Mouse (Mus musculus) midbrain, postnatal 0 days (tissue): ENCODE results near the gene Lyrm7. TPM values are rescaled to one million over a fixed set of nuclear protein-coding genes. Genes with fewer than 3 reads are reported as not detected.
A peak's percentile ranks its signal among the peaks of the same experiment; 100 is the strongest.

Source experiments
- ATAC-seq: fragments of 200-750 bp; cut with Nextera tagmentation; 2 replicates; pipeline ENCODE4 v1.8.0; 2017; ENCODE audit warnings: moderate number of reproducible peaks, mild to moderate bottlenecking, moderate TSS enrichment, moderate library complexity; ENCODE audit not compliant: low FRiP score
- DNase-seq: peaks from one replicate; pipeline ENCODE4 v3.0.0-alpha.2; 2015; ENCODE audit warnings: low spot score
- H3K27ac ChIP-seq: fragments of 300-500 bp; sonication (generic); 2 replicates; pipeline ENCODE4 v1.5.1; 2014; ENCODE audit warnings: low read depth, mild to moderate bottlenecking, low read length, mixed read lengths
- H3K27me3 ChIP-seq: fragments of 300-500 bp; sonication (generic); 2 replicates; pipeline ENCODE4 v1.6.1; 2014; ENCODE audit warnings: low read length, control low read depth, mixed read lengths; ENCODE audit not compliant: insufficient read depth
- H3K36me3 ChIP-seq: fragments of 300-500 bp; sonication (generic); 2 replicates; pipeline ENCODE4 v1.6.1; 2014; ENCODE audit warnings: low read length, control low read depth, mixed read lengths; ENCODE audit not compliant: insufficient read depth
- H3K4me1 ChIP-seq: fragments of 300-500 bp; sonication (generic); 2 replicates; pipeline ENCODE4 v1.6.1; 2014; ENCODE audit warnings: mild to moderate bottlenecking, control low read depth, antibody characterized with exemption, low read length, mixed read lengths; ENCODE audit not compliant: insufficient read depth
- H3K4me2 ChIP-seq: fragments of 300-500 bp; sonication (generic); 2 replicates; pipeline ENCODE4 v1.6.1; 2014; ENCODE audit warnings: low read depth, mild to moderate bottlenecking, low read length, mixed read lengths; ENCODE audit not compliant: poor library complexity, severe bottlenecking
- H3K4me3 ChIP-seq: fragments of 300-500 bp; sonication (generic); 2 replicates; pipeline ENCODE4 v1.5.1; 2014; ENCODE audit warnings: low read depth, mild to moderate bottlenecking, low read length, moderate library complexity
- H3K9ac ChIP-seq: fragments of 300-500 bp; sonication (generic); replicated peaks from 2 replicates; pipeline ENCODE4 v1.6.1; 2014; ENCODE audit warnings: mild to moderate bottlenecking, low read length, moderate library complexity, mixed read lengths; ENCODE audit not compliant: poor library complexity, severe bottlenecking
- H3K9me3 ChIP-seq: fragments of 300-500 bp; sonication (generic); 2 replicates; pipeline ENCODE4 v1.6.1; 2016; ENCODE audit warnings: low read length, control low read depth
- CTCF ChIP-seq: IDR thresholded peaks from 2 replicates; pipeline ENCODE4 v1.5.1; 2016; ENCODE audit warnings: antibody characterized with exemption, mild to moderate bottlenecking
- WGBS: fragments of 180-500 bp; shearing (Covaris S2); extraction: QIAGEN DNeasy Blood & Tissue Kit; methylation state at CpG from one replicate; pipeline ENCODE4 v1.1.7; 2014; 5-methylcytosine and 5-hydroxymethylcytosine counted together
- polyA plus RNA-seq: library from polyadenylated mRNA; unstranded; fragments of >200 nt; fragmentation: Nextera tagmentation; extraction: Ambion mirVana; gene quantifications from 2 replicates; pipeline ENCODE4 v1.2.1, GENCODE M21; 2015
- total RNA-seq: library from RNA; depleted of rRNA; stranded (reverse); fragments of >200 nt; gene quantifications from 2 replicates; pipeline ENCODE4 v1.2.3, GENCODE M21; 2014; rRNA removed

The Lyrm7 gene
- 3.2 and 5.2 TPM in 2 replicates for total RNA-seq
- 7.9 and 8.8 TPM in 2 replicates for polyA plus RNA-seq

DNA sequence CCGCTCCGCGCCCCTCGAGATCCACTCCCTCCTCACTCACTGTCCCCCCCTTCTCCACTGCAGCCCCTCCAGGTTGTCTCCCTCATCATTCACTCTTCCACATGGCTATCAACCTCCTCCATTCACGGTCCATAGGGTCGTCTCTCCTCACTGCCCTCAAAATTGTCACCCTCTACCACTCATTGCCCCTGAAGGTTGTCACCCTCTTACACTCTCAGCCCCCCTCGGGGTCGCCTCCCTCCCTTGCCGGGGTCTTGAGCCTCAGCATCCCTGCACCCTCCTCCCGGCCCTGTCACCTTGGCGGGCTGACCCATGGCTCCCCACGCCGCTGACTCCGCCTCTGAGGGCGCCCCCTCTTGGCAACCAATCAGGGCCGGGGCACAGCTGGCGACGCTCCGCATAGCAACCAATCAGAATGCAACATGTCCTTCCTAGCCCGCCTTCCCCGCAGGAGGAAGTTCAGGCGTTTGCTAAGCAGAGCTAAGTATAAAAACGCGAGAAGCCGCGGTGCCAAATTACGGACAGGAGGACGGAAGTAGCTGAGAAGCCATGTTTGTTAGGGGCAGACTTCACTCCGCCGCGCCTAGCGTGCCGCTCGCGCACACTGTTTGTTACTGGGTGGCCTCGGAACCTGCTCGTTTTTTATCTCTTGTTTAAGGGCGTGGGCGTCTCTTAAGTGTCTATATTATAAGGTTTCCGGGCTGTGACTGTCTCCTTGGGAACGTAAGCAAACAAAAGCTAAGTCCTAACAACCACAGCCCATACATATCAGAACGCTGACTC lies at the start of gene Lyrm7:
TSS of gene Lyrm7 (minus strand) at position 661 of the 783 bp plus-strand sequence.
- Histone ChIP-seq H3K4me3 (peak within 1 kb of the TSS; percentile 48), H3K9me3 (no peaks in the 10 kb centered on the region), H3K36me3 (no peaks in the 10 kb centered on the region), H3K27me3 (no peaks in the 10 kb centered on the region), H3K9ac (peak within 1 kb of the TSS; percentile 71), H3K4me1 (0 out of 2 replicates have a peak, but pooled peaks cover under 1% of the 10 kb centered on the region), H3K27ac (peak within 1 kb of the TSS; percentile 85), H3K4me2 (peak within 1 kb of the TSS; percentile 69)
- DNase-seq = peak; percentile 99
- under 1% methylated on average over 42 of the region's 42 CpGs for WGBS
- TF ChIP-seq CTCF = peak; percentile 58
- peak; percentile 97 for ATAC-seq

- Histone ChIP-seq H3K36me3 (peaks cover 19% of the 10 kb centered on the region), H3K27ac (no peak overlapping the region), H3K9ac (no peak overlapping the region), H3K4me1 (no peaks in the 10 kb centered on the region), H3K27me3 (no peaks in the 10 kb centered on the region), H3K9me3 (no peaks in the 10 kb centered on the region), H3K4me3 (no peak overlapping the region), H3K4me2 (no peak overlapping the region)
- WGBS = 93% methylated on average over 12 of the region's 12 CpGs
- TF ChIP-seq CTCF = no peak
- no peak for ATAC-seq
- DNase-seq = no peak
Measured at GRCm38 (mm10) chr11:54910081-54910665, 49.5 kb upstream of the Lyrm7 start.

DNA sequence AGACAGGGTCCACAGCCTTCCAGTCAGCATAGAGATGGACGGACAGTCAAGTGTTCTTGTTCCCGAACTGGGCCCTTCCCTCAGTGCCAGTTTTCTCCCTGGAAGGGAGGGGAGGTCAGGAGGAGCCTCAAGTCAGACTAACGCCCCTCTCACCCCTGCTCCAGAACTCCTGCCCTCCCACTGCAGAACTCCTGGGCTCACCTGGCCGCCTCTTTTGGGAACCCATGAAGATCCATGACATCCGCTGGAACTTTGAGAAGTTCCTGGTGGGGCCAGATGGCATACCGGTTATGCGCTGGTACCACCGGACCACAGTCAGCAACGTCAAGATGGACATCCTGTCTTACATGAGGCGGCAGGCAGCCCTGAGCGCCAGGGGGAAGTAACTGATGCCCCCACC lies 48.6 kb upstream of the Lyrm7 start:
- Histone ChIP-seq H3K27ac (no peak overlapping the region), H3K27me3 (no peaks in the 10 kb centered on the region), H3K4me2 (no peak overlapping the region), H3K9ac (no peak overlapping the region), H3K36me3 (peaks cover 11% of the 10 kb centered on the region), H3K9me3 (no peaks in the 10 kb centered on the region), H3K4me3 (no peak overlapping the region), H3K4me1 (no peaks in the 10 kb centered on the region)
- DNase-seq (no peak), ATAC-seq (no peak)
- 94% methylated on average over 11 of the region's 11 CpGs for WGBS
- no peak for TF ChIP-seq CTCF

GRCm38 (mm10) chr11:54907259-54907658 lies 46.5 kb upstream of the Lyrm7 start:
- Histone ChIP-seq H3K36me3 (peaks cover 11% of the 10 kb centered on the region; the same call in 1 of the 2 replicates), H3K4me2 (no peak overlapping the region), H3K4me3 (no peak overlapping the region), H3K4me1 (peaks cover 2% of the 10 kb centered on the region; the same call in 1 of the 2 replicates), H3K27ac (no peak overlapping the region), H3K27me3 (no peaks in the 10 kb centered on the region), H3K9ac (no peak overlapping the region), H3K9me3 (no peaks in the 10 kb centered on the region)
- TF ChIP-seq CTCF = no peak
- no peak for ATAC-seq
- DNase-seq = no peak
- whole genome bisulfite sequencing = 94% methylated on average over 5 of the region's 5 CpGs

GRCm38 (mm10) chr11:54906466-54906865 lies 45.8 kb upstream of the Lyrm7 start:
- Histone ChIP-seq H3K4me2 (no peak overlapping the region), H3K27me3 (no peaks in the 10 kb centered on the region), H3K9ac (no peak overlapping the region), H3K27ac (no peak overlapping the region), H3K9me3 (no peaks in the 10 kb centered on the region), H3K4me1 (peaks cover 2% of the 10 kb centered on the region; the same call in 1 of the 2 replicates), H3K36me3 (peaks cover 5% of the 10 kb centered on the region; the same call in 1 of the 2 replicates), H3K4me3 (no peak overlapping the region)
- ATAC-seq (no peak), DNase-seq (no peak)
- TF ChIP-seq CTCF = no peak
- WGBS = 82% methylated on average over 4 of the region's 4 CpGs

GRCm38 (mm10) chr11:54905931-54906330 lies 45.2 kb upstream of the Lyrm7 start:
- H3K27ac ChIP-seq = no peak overlapping the region
- peaks cover 5% of the 10 kb centered on the region; the same call in 1 of the 2 replicates for H3K36me3 ChIP-seq
- DNase-seq (no peak), ATAC-seq (no peak)
- H3K9me3 ChIP-seq = no peaks in the 10 kb centered on the region
- TF ChIP-seq CTCF = no peak
- 74% methylated on average over 4 of the region's 4 CpGs for WGBS
- no peak overlapping the region for H3K9ac ChIP-seq
- no peaks in the 10 kb centered on the region for H3K27me3 ChIP-seq
- peaks cover 2% of the 10 kb centered on the region; the same call in 1 of the 2 replicates for H3K4me1 ChIP-seq
- no peak overlapping the region for H3K4me2 ChIP-seq
- H3K4me3 ChIP-seq = no peak overlapping the region
